Mouse (Mus musculus) T-cell, adult 2 months (primary cell): Measurements from ENCODE around the gene Hamp.

Experiments used
- DNase-seq: peaks from one replicate; pipeline ENCODE4 v3.0.0; 2022; ENCODE audit warnings: low spot score

The Hamp gene

GRCm38 (mm10) chr7:30943909-30944635, at the start of gene Hamp:
Hamp (minus strand) TSS chr7:30944032.
- no peak for DNase-seq

- no peak for DNase-seq
Measured at GRCm38 (mm10) chr7:30992148-30992547, 48.3 kb upstream of the Hamp start.

DNA sequence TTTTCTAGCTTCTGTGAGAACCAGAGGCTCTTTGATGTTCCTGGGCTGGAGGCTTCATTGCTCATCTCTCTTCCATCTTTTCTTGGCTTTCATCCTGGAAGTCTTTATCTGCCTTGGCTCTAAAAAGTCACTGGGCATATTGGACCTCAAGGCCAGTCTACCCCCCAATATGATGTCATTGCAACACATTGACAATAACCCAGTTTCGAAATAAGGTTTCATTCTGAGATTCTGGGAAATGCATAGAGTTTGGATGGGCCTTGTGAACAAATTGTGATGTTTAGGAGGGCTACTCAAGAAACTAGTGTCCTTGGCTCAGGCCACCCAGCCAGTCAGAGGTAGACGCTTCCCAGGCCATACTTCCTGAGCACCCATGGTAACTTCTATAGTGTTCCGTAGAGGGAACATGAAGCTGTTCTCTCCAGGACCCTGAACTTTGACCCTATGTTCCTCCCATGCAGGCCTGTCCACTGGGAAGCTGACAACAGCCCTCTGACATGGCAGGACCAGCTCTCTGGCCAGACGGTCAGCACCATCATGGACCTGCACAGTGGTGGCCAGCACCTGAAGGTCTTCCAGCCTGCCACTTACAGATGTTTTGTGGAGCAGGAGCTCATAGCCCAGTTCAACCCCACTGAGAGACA, 44.8 kb upstream of the Hamp start:
- DNase-seq = no peak

GRCm38 (mm10) chr7:30985357-30985756, 41.5 kb upstream of the Hamp start:
- DNase-seq = no peak

GRCm38 (mm10) chr7:30981703-30982102, 37.9 kb upstream of the Hamp start:
- DNase-seq = no peak

DNA sequence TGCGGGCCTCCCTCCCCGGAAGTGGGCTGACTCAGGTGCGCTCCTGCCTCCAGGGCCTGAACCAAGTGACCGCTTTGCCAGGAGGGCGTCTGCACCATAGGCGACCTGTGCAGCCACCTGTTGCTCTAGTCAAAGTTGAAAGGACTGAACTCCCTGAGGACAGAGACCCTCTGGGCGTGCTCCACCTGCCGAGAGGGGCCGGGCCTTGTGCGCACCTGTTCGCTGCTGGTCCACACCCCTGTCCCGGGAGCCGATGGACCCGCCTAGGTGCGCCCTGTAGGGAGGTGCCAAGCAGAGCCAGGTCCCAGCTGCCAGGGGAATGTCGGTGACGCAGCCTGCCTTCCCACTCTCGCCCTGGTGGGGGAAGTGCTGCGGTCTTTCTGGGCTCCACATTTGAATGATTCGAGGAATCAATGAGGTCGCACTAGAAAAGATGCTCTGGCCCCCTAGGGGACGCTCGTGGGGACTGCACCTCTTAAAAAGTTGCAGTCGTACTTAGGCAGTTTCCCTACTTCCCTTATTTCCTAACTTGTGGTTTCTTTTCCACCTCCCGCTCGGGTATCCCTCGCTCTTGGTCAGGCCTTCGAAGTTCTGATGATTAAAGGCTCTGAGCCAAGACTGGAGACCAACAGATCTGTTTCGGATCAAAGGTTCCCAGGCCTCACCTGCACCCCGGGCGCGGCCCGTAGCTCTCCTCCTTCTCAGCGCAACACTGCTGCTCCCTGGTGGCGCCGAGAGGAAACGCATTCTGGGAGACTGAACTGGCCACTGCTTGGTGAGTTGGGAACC, 29.9 kb upstream of the Hamp start, which contains the start of gene Fam187b:
TSS of gene Fam187b (plus strand) at position 290 of the 789 bp plus-strand sequence.
- peak; percentile 87 for DNase-seq

DNA sequence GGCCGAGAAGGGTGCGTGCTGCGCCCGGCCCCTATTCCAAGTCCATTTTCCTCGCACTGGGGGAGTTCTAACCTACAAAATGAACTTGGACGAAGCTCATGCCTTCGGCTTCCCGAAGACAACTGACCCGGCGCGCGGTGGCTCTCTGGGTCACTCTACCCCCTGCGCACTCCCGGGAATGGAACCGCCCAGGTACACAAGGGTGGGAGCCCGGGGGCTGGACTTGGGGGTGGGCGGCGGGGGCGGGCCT, 29.3 kb upstream of the Hamp start, which contains the start of gene Lsr:
TSS of gene Lsr (minus strand) at position 214 of the 250 bp plus-strand sequence.
- no peak for DNase-seq

- DNase-seq = no peak
Measured at GRCm38 (mm10) chr7:30972426-30973250, 28.8 kb upstream of the Hamp start.

- no peak for DNase-seq
Measured at GRCm38 (mm10) chr7:30971901-30972300, 28.1 kb upstream of the Hamp start.

DNA sequence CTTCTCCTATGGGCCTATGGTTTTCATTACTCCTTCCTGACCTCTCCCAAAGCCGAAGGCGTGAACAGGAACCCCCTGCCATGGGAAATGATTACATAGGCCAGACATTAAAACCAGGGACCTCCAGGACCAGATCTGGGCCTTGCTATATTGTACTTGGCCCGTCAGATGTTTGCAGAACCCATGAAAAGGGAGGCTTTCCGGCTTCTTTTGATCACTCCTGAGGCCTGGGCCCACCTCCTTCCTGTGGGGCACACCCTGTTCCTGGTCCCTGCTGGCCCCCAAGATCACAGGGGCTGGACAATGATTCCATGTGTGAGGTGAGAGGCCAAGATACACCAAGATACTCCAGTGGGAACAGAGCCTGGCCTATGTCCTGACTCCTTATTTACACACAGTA, 25.3 kb upstream of the Hamp start:
- DNase-seq = no peak

GRCm38 (mm10) chr7:30968611-30969010, 24.8 kb upstream of the Hamp start:
- no peak for DNase-seq

- DNase-seq = peak; percentile 12
Measured at GRCm38 (mm10) chr7:30966657-30967056, 22.8 kb upstream of the Hamp start.

DNA sequence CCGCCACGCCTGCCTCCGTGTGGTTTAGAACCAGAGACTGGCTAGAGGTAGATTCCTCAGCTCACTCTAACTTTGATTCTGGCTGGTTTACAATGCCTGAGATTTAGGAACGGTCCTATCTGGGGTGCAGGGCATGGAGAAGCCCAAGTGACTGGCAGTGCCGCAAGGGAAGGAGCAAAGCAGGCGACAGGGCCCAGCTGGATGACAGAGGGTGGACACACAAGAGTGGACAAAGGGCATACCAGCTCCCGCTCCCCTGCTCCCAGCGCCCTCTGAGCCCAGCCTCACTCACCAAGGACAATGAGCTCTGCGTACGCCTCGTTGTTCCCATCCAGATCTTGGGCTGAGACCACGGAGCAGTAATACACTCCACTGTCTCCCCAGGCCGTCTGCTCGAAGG, 21.8 kb upstream of the Hamp start:
- DNase-seq = no peak

DNA sequence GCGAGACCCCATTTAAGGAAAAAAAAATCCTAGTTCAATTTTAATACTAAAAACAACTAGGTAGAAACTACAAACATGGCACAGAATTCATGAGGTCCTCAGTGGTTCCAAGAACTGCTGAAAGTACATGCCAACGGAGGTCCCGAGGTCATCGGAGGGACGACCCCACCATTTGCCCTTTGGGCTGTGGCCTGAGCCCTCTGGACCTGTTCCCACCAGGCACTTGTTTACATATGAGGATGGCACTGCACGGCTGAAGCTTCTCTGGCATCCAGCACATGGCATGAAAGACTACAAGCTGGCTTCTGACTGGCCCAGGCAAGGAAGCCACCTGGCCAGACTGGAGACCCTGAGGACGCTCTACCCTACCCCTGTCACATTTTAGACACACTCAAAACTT, 20.5 kb upstream of the Hamp start:
- no peak for DNase-seq

DNA sequence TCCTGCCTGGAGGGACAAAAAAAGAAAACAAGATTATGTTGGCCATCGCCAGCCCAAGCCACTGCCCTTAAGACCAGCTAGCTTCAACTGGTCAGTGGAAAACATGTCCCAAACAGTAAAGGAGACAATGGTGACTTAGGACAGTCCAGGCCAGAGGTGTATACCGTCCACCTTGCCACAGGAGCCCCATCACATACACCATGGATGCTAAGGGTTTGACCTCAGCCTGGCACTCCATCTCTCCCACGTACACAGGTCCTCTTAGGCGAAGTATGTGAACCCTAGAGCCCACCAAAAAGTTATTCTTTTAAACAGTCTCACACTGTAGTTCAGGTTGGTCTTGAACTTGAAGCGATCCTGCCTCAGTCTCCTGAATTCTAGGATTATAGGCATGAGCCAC, 19.0 kb upstream of the Hamp start:
- DNase-seq = no peak

DNA sequence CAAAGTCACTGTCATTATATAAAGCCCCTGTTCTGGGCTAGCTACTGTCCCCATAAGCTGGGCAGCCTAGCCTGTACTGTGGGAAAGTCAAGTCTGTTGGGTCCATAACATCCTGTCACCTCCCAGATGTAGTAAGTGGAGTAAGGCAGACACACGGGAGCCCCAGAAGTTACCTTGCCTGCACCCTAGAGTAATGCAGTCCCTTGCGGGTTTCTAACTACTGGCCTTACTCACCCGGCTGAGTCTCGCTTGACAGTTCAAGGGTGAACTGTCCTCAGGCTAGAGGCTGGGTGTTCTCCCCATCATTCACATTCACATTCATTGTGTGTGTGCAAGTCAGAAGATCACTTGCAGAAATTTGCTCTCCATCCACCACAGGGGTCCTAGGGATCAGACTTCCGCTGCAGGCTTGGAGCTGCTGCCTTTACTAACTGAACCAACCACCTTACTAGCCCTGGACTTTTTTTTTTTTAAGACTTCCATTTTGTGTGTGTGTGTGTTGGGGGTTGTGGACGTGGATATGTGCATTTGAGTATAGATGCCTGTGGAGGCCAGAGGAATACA, 16.0 kb upstream of the Hamp start:
- DNase-seq = no peak

GRCm38 (mm10) chr7:30958866-30959487, 15.1 kb upstream of the Hamp start:
- DNase-seq = no peak

GRCm38 (mm10) chr7:30958109-30958865, 14.5 kb upstream of the Hamp start:
- no peak for DNase-seq

GRCm38 (mm10) chr7:30957367-30957783, 13.5 kb upstream of the Hamp start:
- DNase-seq = peak; percentile 90

GRCm38 (mm10) chr7:30956756-30957366, 13.0 kb upstream of the Hamp start, which contains the start of gene Usf2:
Usf2 (minus strand) TSS chr7:30956803.
- DNase-seq = peak; percentile 81
